Mouse (Mus musculus): ENCODE measurements around the gene Sp140. TPM values are rescaled to one million over a fixed set of nuclear protein-coding genes. Genes with fewer than 3 reads are reported as not detected.
"Not testable (repeated sequence)": the region's sequence is repeated elsewhere in the genome, so short reads cannot be mapped to it uniquely, and the experiment has no call there.

The Sp140 gene
- total RNA-seq (2021) = 1 to 10 TPM in 1 of 2 experiments, under 1 TPM in 1; 0.18 to 1.9 TPM
- long read RNA-seq, experiment 1 = 0 reads
- long read RNA-seq, experiment 2 = 0 reads

- DNase-seq = not testable (repeated sequence)
Observed at GRCm38 (mm10) chr1:85600078-85600477, at the start of gene Sp140. Gene Sp140, plus strand, starts transcription at chr1:85600378.

GRCm38 (mm10) chr1:85555261-85555660 is 44.9 kb upstream of the Sp140 start:
- DNase-seq = peak; percentile 21

- not testable (repeated sequence) for DNase-seq
Observed at GRCm38 (mm10) chr1:85573554-85573953, 26.6 kb upstream of the Sp140 start.

GRCm38 (mm10) chr1:85575376-85575775 is 24.8 kb upstream of the Sp140 start, which contains the start of gene G530012D18Rik:
Gene G530012D18Rik, plus strand, starts transcription at chr1:85575676.
- DNase-seq = not testable (repeated sequence)

GRCm38 (mm10) chr1:85578372-85579010 is 21.7 kb upstream of the Sp140 start:
- not testable (repeated sequence) for DNase-seq

- DNase-seq = not testable (repeated sequence)
Observed at GRCm38 (mm10) chr1:85579199-85580147, 20.7 kb upstream of the Sp140 start.

GRCm38 (mm10) chr1:85580148-85580534 is 20.0 kb upstream of the Sp140 start:
- DNase-seq = not testable (repeated sequence)

- not testable (repeated sequence) for DNase-seq
Observed at GRCm38 (mm10) chr1:85580578-85580977, 19.6 kb upstream of the Sp140 start.

GRCm38 (mm10) chr1:85581518-85581917 is 18.7 kb upstream of the Sp140 start:
- DNase-seq = not testable (repeated sequence)

- DNase-seq = not testable (repeated sequence)
Observed at GRCm38 (mm10) chr1:85588697-85589096, 11.5 kb upstream of the Sp140 start.

- not testable (repeated sequence) for DNase-seq
Observed at GRCm38 (mm10) chr1:85592526-85592925, 7.7 kb upstream of the Sp140 start.

- DNase-seq = not testable (repeated sequence)
Observed at GRCm38 (mm10) chr1:85598271-85599012, 1.7 kb upstream of the Sp140 start, which contains the start of gene Sp110. Gene Sp110, minus strand, starts transcription at chr1:85598817.

GRCm38 (mm10) chr1:85600794-85601193 is 616 bp downstream of the Sp140 start:
- peak; percentile 19 for DNase-seq

- not testable (repeated sequence) for DNase-seq
Observed at GRCm38 (mm10) chr1:85604341-85604740, 4.2 kb downstream of the Sp140 start.

- not testable (repeated sequence) for DNase-seq
Observed at GRCm38 (mm10) chr1:85608361-85608760, 8.2 kb downstream of the Sp140 start.

- DNase-seq = not testable (repeated sequence)
Observed at GRCm38 (mm10) chr1:85610581-85610980, 10.4 kb downstream of the Sp140 start.

GRCm38 (mm10) chr1:85615096-85615495 is 14.9 kb downstream of the Sp140 start:
- DNase-seq = not testable (repeated sequence)

- not testable (repeated sequence) for DNase-seq
Observed at GRCm38 (mm10) chr1:85615819-85616218, 15.6 kb downstream of the Sp140 start.

GRCm38 (mm10) chr1:85617161-85617560 is 17.0 kb downstream of the Sp140 start:
- DNase-seq = not testable (repeated sequence)

- DNase-seq = not testable (repeated sequence)
Observed at GRCm38 (mm10) chr1:85618689-85619088, 18.5 kb downstream of the Sp140 start.

- not testable (repeated sequence) for DNase-seq
Observed at GRCm38 (mm10) chr1:85636936-85637335, 36.8 kb downstream of the Sp140 start.

- not testable (repeated sequence) for DNase-seq
Observed at GRCm38 (mm10) chr1:85638144-85638543, 38.0 kb downstream of the Sp140 start.

Measured in gastrocnemius, postnatal 25 days (tissue).